Mouse (Mus musculus) cerebellum, adult 11-12 months (tissue): ENCODE measurements around the gene Six4.
"Not testable (repeated sequence)": the region's sequence is repeated elsewhere in the genome, so short reads cannot be mapped to it uniquely, and the experiment has no call there.

ENCODE experiments used
- DNase-seq: peaks from one replicate; pipeline ENCODE4 v3.0.0; 2022

The Six4 gene

DNA sequence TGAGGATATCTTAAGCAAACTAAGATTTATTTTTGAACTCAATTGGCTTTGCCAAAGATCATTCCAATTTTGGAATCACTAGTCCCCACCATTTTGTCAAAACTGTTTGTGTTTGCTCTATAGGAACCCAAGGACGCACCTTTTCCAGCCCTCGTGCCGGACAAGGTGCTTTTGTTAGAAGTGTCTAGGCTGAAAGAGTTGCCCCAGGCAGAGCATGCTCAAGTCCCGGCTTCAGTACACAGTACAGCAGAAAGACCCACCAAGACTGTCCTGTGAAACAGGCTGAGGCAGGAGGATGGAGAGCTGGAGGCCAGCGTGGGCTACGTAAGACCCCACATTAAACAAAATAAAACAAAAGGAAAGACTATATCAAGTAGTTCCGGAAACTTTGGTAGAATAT is 26.2 kb downstream of the Six4 start:
- DNase-seq = no peak

DNA sequence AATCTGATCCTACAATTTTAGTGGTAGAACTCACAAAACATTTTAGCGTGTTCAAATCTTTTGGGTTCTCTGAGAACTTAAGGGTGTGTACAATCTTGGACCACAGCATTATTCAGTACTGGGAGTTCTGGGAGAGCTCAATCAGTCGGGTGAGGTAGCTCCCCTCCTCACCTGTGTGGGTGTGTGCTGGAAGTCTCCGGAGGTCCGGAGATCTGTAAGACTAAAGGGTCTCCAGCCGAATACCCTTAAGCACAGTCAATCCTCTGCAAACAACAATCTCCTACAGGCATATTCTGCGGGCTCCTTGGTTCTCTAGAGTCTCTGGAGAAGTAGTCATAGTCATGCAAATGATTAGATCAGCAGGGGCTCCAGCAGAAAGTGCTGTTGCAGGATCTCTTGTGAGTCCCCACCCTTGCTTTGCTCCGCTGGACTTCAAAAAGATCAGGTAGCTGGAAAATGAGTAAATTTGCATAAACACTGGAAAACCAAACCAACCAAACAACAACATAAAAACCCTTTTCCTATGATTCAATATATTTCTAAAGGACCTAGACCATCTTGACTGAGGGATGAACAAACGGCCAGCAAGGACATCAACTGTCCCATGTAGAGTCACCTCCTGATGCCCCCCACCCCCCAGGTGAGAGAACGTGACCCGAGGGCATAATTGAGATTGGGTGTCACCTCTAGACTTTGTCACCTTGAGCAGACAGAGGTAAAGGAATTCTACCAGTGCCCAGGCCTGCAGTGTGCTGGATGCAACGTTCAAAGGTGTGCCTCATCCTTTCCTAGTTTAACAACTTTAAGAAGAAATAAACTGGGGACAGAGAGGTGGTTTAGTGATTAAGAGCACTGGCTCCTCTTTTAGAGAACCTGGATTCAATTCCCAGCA is 27.3 kb downstream of the Six4 start:
- no peak for DNase-seq

DNA sequence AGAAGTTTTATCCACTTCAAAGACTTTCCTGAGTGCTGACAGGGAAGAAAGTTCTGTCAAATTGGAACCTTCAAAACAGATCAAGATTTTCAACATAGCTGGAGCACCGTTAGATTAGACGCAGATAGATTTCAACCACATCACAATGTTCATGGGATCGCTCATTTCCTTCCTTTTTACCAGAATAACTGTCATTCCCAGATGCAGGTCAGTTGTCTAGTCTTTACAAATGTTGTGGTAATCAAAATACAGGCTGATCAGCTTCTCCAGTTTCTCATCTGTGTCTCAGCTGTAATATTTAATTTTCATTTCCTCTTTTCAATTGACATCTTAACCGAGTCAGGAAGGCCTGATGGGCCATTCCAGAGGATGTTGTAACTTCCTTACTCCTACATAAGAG is 29.5 kb downstream of the Six4 start:
- no peak for DNase-seq

DNA sequence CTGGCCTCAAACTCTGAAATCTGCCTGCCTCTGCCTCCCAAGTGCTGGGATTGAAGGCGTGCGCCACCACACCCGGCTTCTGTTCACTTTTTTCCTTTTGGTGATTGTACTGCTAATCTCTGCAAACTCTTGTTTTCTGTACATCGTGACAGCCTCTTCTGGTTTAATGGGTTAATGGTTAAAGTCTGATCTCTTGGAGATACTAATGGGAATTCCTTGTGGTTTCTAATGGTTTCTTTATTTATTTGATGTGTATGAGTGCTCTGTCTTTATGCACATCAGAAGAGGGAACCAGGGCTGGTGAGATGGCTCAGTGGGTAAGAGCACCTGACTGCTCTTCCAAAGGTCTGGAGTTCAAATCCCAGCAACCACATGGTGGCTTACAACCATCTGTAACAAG is 31.4 kb downstream of the Six4 start:
- DNase-seq = not testable (repeated sequence)

DNA sequence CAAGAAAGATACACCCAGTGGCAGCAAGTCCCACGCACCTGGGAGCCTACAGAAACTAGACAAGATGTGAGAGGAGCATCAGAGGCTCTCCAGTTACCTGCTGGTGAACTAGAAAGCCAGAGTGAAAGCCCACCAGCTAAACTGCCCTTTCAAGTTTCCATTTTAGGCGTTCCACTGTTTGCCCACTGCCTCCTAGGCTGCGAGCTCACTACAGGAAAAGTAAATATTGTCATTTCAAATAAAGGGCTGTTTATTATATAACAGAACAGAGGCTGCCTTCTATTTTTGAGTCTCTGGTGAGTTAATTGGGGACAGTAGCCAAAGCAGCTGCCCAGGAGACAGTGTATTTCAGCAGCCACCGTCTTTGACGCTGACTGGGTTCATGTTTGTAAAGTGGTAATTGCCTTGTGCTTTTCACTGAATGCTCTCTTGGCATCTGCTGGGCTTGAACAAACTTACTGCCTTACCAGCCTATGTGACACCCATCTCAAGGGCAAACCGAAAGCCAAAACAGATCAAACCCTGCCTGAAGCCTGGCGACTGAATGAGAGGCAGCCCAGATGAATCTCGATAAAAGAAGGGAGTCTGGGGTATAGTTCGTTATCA is 52.3 kb downstream of the Six4 start:
- no peak for DNase-seq

DNA sequence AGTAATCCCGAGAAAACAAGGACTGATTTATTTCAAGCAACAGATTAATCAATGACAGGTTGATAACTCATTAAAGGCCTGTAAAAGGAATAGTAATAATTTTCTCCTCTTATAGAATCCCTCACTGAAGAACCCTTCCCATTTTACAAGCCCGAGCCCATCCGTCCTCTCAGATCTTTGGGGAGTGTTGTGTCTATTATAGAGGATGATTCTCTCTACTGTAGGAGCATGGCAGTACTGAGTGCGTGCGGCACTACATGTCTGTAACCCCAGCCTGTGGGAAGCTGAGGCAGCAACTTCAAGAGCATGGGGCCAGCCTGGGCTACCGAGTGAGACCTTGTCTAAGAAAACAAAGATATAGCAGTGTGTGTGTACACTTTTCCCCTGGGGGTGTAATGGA is 55.8 kb downstream of the Six4 start:
- no peak for DNase-seq

DNA sequence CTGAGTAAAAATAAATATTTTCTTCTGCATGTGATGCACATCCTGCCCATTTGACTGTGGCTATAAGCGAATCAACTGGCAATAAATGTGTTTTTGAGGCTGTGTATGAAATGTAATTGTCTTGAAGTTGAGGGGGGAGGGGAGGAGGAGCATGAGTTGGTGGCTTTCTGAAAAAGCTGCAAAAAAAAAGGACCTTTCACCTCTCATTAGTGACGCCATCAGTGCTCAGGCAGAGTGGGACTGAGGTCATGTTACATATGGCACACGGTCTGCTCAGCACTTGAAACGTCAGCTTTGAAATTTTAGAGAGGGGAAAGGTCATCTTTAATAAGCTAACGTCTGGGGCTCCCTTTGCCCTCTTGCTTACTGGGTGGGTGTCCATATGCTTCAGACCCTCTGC is 57.8 kb downstream of the Six4 start:
- no peak for DNase-seq

DNA sequence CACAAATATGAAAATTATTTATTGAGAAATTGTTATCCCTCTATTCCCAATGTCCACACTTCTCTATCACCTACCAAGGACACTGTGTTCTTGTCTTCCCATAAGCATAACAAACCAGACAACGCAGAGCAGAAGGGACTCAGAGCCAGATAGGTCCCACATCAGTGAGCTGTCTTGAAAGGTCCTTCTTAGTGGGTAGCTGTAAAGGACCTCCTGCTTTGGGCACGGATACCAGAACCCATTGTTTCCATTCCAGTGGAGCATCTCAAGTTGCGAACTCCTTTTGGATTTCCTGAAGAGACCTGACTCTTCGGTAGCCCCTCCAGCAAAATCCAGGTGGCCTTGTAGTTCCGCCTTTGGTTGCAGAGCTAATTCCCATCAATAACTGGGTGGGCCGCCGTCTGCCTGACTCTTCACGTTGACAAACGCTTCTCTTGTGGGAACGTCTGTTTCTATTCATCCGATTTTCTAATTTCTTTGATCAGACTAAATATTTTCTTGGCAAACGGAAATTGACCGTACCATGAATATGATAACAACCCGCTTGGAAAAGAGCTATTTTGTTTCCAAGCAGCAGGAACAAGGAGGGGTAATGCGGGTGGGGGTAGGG is 58.6 kb downstream of the Six4 start:
- no peak for DNase-seq

DNA sequence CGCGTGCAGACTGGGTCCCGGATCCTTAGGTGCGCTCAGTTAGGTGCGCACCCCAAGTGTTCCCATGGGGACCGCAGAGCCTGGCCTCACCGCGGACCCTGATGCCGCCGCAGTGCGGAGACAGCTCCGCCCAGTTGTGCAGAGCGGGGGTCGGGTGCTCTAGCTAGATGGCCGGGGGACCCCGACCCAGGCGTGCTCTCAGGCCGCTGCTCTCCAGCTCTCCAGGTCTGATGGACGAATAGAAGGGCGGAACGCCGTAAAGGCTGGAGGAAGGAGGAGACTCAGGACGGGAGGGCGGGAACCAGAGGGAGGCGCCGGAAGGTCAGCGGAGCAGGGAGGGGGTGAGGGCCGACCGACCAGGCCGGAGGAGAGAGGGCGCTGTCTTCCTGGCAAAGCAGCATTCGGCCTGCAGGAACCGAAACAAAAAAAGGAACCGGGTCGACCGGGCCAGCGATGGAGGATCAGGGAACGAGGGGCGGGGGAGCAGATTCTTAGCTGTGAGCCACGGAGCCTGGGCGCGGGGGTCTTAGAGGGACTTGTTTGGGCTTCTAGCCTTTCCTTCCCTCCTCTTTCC is 59.5 kb downstream of the Six4 start, which contains the start of gene Six1:
Gene Six1, minus strand, starts transcription at position 220 of the 574 bp plus-strand sequence.
- DNase-seq = no peak

DNA sequence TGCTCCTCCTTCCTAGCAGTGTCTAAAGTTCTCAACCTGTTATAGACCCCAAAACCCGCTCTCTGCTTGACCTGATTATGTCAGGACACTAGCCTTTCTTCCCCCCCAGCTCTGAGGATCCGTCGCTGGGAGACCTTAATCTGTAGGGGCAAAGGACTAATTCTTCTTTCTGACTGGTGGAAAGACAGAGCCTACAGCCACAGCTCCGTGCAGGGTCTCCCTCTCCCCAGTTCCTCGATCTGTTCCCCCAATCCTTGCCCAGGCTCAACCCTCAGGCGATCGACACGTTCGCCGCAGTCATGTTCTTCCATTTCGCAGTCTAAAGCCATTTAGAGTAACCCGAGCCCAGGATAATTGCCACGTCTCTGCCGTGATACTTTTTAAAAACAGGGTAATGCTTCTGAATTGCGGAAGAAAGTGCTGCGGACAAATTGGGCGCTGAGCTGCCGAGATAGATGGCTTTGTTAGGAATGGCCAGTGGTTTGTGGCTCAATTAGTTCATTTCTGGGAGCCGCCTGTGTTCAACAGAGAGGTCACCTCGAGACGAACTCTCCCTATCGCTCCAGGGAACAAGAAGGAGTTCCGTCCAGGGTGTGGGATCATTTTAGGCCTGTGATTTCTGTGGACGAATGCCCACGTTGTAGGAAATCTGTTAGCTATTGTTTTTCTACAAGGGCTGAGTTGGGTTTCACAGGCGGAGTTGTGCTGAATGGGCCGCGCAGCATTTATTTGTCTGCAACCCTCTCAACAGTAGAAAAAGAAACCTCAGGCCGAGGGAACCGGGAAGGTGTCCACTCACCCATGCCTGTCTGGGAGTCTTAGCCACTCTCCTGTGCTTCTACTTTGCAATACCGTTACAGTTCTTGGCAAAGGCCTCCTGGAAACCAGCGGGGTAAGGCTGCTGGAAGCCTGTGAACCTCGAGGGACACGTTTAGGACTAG is 60.3 kb downstream of the Six4 start:
- DNase-seq = no peak

DNA sequence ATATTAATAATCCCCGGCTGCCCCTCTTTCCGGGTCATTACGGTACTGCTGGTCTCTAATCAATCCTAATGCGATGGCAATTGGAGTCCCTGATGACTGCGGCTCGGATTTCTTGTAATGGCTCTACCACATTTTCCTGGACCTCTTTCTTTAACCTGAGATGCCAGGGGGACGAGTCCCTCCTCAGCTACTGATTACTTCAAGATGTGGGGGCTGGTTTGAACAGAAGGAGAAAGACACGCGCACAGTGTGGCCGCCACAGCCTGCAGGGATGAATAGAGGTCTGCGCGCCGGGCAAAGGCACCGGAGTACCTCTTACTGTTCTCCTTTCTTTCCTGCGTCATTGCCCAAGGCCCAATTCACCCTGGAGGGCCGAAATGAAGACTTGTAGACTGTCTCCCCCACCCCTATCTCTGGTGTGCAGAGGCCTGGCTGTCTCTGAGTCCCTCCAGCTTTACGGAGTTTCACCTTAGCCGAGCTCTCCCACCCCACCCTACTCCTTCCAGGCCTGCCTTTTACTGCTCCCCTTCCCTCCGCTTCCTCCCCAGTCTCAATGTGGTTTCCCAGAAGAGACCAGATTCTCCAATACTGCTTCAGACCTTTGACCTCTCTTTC is 61.1 kb downstream of the Six4 start:
- DNase-seq = no peak

DNA sequence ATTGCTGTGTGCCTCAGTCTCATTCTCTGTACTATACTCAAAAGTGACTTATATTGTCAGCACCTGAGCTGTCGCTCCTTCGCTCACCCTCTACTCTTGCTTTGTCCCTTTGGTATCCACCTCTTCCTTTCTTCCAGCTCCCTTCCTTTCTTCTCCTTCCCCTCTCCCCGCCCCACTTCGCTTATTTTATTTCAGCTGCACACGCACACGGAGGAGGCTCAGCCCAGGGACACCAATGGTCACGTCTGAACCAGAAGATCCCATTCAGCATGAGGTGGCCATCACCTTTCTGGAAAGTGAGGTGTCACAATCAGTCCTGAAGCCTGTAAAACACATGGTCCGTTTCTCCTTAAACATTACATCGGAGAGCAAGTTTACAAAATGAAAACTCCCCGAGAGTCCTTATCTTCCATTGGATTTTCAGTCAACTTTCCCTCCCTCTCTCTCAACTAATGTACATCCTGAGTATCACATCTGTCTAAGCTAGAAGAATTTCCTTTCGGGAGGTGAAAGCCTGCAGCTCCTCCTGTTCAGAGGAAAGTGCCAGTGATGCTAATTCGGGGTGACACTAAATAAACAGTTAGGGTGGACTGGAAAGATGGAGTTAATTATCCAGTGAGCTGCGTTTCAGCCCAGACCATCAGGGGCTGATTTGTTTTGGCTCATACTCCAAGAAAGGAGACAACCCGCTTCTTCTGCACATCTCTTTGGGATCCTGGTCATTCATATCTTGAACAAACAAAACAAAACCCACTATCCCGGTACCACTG is 62.3 kb downstream of the Six4 start:
- no peak for DNase-seq

DNA sequence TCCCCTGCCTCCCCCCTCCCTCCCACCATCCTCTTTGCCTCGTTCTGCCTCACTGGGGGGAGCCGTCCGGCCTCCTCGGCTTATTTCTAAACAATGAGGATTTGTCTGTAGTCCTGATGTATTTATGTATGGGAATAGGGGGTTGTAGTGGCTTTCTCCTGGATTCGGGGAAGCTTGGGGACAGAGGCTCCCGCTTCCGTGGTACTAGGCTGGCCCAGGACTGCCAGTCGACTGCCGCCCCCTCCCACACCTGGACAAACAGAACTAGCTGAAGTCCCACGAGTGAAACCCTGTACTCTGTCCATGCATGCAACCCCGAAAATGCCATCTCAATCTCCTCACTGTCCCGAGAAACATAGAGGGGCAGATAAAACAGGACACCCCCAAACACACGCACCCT is 63.0 kb downstream of the Six4 start:
- DNase-seq = no peak
